Mouse (Mus musculus) embryonic facial prominence, embryonic 13.5 days (tissue): ENCODE results near the gene Polr3b. TPM values are rescaled to one million over a fixed set of nuclear protein-coding genes. Genes with fewer than 3 reads are reported as not detected.

ENCODE experiments used
- ATAC-seq: fragments of 200-750 bp; cut with Nextera tagmentation; 2 replicates; pipeline ENCODE4 v1.8.0; 2017; ENCODE audit warnings: low read depth; ENCODE audit not compliant: insufficient number of reproducible peaks, insufficient read depth, low FRiP score, low TSS enrichment
- H3K27ac ChIP-seq: fragments of 300-500 bp; sonication (generic); 2 replicates; pipeline ENCODE4 v1.5.1; 2015; ENCODE audit warnings: moderate library complexity, mild to moderate bottlenecking, inconsistent platforms
- H3K27me3 ChIP-seq: fragments of 300-500 bp; sonication (generic); 2 replicates; pipeline ENCODE4 v1.6.1; 2015; ENCODE audit warnings: mild to moderate bottlenecking, inconsistent platforms
- H3K36me3 ChIP-seq: fragments of 300-500 bp; sonication (generic); 2 replicates; pipeline ENCODE4 v1.6.1; 2015; ENCODE audit warnings: mild to moderate bottlenecking, inconsistent platforms
- H3K4me1 ChIP-seq: fragments of 300-500 bp; sonication (generic); 2 replicates; pipeline ENCODE4 v1.6.1; 2015; ENCODE audit warnings: inconsistent platforms
- H3K4me2 ChIP-seq: fragments of 300-500 bp; sonication (generic); 2 replicates; pipeline ENCODE4 v1.6.1; 2015; ENCODE audit warnings: moderate library complexity, mild to moderate bottlenecking, inconsistent platforms
- H3K4me3 ChIP-seq: fragments of 300-500 bp; sonication (generic); 2 replicates; pipeline ENCODE4 v1.5.1; 2015; ENCODE audit warnings: mild to moderate bottlenecking, inconsistent platforms
- H3K9ac ChIP-seq: fragments of 300-500 bp; sonication (generic); 2 replicates; pipeline ENCODE4 v1.6.1; 2015; ENCODE audit warnings: mild to moderate bottlenecking, inconsistent platforms
- H3K9me3 ChIP-seq: fragments of 300-500 bp; sonication (generic); 2 replicates; pipeline ENCODE4 v1.6.1; 2016; ENCODE audit warnings: inconsistent platforms
- WGBS: fragments of 180-500 bp; shearing (Covaris S2); methylation state at CpG from one replicate; pipeline ENCODE4 v1.1.7; 2015; ENCODE audit warnings: mixed read lengths; 5-methylcytosine and 5-hydroxymethylcytosine counted together
- polyA plus RNA-seq: library from polyadenylated mRNA; unstranded; fragments of >200 nt; fragmentation: Nextera tagmentation; extraction: Ambion mirVana; gene quantifications from 2 replicates; pipeline ENCODE4 v1.2.1, GENCODE M21; 2015

Gene Polr3b
- polyA plus RNA-seq, 1 experiment from 2014 or later: 14.5 TPM

- Histone ChIP-seq H3K36me3 (peaks cover 50% of the 10 kb centered on the region), H3K27ac (no peak overlapping the region), H3K27me3 (no peaks in the 10 kb centered on the region), H3K4me3 (no peak overlapping the region), H3K9me3 (0 out of 2 replicates have a peak, but pooled peaks cover 2% of the 10 kb centered on the region), H3K4me1 (no peaks in the 10 kb centered on the region), H3K4me2 (no peak overlapping the region), H3K9ac (no peak overlapping the region)
- 86% methylated on average over 3 of the region's 3 CpGs for WGBS
- no peak for ATAC-seq
Measured at GRCm38 (mm10) chr10:84677871-84678270, 55.8 kb downstream of the Polr3b start.

- no peak overlapping the region for H3K27ac ChIP-seq
- H3K27me3 ChIP-seq: no peaks in the 10 kb centered on the region
- no peak overlapping the region for H3K9ac ChIP-seq
- ATAC-seq: no peak
- H3K4me3 ChIP-seq: no peak overlapping the region
- 0 out of 2 replicates have a peak, but pooled peaks cover 2% of the 10 kb centered on the region for H3K9me3 ChIP-seq
- H3K36me3 ChIP-seq: peaks cover 45% of the 10 kb centered on the region
- H3K4me2 ChIP-seq: no peak overlapping the region
- H3K4me1 ChIP-seq: no peaks in the 10 kb centered on the region
- 83% methylated on average over 4 of the region's 4 CpGs for WGBS
Measured at GRCm38 (mm10) chr10:84678441-84678840, 56.3 kb downstream of the Polr3b start.

- H3K4me2 ChIP-seq: no peak overlapping the region
- no peak overlapping the region for H3K9ac ChIP-seq
- H3K4me3 ChIP-seq: no peak overlapping the region
- peaks cover 17% of the 10 kb centered on the region; the same call in 1 of the 2 replicates for H3K36me3 ChIP-seq
- no peaks in the 10 kb centered on the region for H3K4me1 ChIP-seq
- H3K9me3 ChIP-seq: no peaks in the 10 kb centered on the region
- no peaks in the 10 kb centered on the region for H3K27me3 ChIP-seq
- no peak overlapping the region for H3K27ac ChIP-seq
- WGBS: 46% methylated on average over 8 of the region's 8 CpGs
- ATAC-seq: no peak
Measured at GRCm38 (mm10) chr10:84685444-84686121, 63.5 kb downstream of the Polr3b start.

GRCm38 (mm10) chr10:84686122-84686497, 64.0 kb downstream of the Polr3b start:
- Histone ChIP-seq H3K27ac (no peak overlapping the region), H3K36me3 (0 out of 2 replicates have a peak, but pooled peaks cover 15% of the 10 kb centered on the region), H3K4me1 (no peaks in the 10 kb centered on the region), H3K4me2 (no peak overlapping the region), H3K4me3 (no peak overlapping the region), H3K9me3 (no peaks in the 10 kb centered on the region), H3K9ac (no peak overlapping the region), H3K27me3 (no peaks in the 10 kb centered on the region)
- 44% methylated on average over 9 of the region's 9 CpGs for WGBS
- ATAC-seq: no peak

- no peak overlapping the region for H3K4me3 ChIP-seq
- no peak overlapping the region for H3K4me2 ChIP-seq
- H3K9ac ChIP-seq: no peak overlapping the region
- no peaks in the 10 kb centered on the region for H3K4me1 ChIP-seq
- no peak for ATAC-seq
- peak overlapping the region; percentile 48; the same call in 1 of the 2 replicates for H3K27ac ChIP-seq
- 0 out of 2 replicates have a peak, but pooled peaks cover 15% of the 10 kb centered on the region for H3K36me3 ChIP-seq
- 84% methylated on average over 4 of the region's 4 CpGs for WGBS
- no peaks in the 10 kb centered on the region for H3K9me3 ChIP-seq
- H3K27me3 ChIP-seq: no peaks in the 10 kb centered on the region
Measured at GRCm38 (mm10) chr10:84686705-84687104, 64.6 kb downstream of the Polr3b start.

GRCm38 (mm10) chr10:84687736-84688135, 65.6 kb downstream of the Polr3b start:
- WGBS: 93% methylated on average over 4 of the region's 4 CpGs

GRCm38 (mm10) chr10:84689846-84690245, 67.8 kb downstream of the Polr3b start:
- Histone ChIP-seq H3K27ac (no peak overlapping the region), H3K27me3 (no peaks in the 10 kb centered on the region), H3K4me3 (no peak overlapping the region), H3K4me1 (no peaks in the 10 kb centered on the region), H3K36me3 (0 out of 2 replicates have a peak, but pooled peaks cover 9% of the 10 kb centered on the region), H3K4me2 (no peak overlapping the region), H3K9ac (no peak overlapping the region), H3K9me3 (no peaks in the 10 kb centered on the region)
- WGBS: 67% methylated on average over 3 of the region's 3 CpGs
- ATAC-seq: no peak

More at GRCm38 (mm10) chr10:84687736-84688135, 65.6 kb downstream of the Polr3b start:
- no peaks in the 10 kb centered on the region for H3K4me1 ChIP-seq
- H3K9me3 ChIP-seq: no peaks in the 10 kb centered on the region
- no peak overlapping the region for H3K27ac ChIP-seq
- no peaks in the 10 kb centered on the region for H3K27me3 ChIP-seq
- no peak for ATAC-seq
- no peak overlapping the region for H3K4me2 ChIP-seq
- H3K4me3 ChIP-seq: no peak overlapping the region
- 0 out of 2 replicates have a peak, but pooled peaks cover 15% of the 10 kb centered on the region for H3K36me3 ChIP-seq
- no peak overlapping the region for H3K9ac ChIP-seq

- no peak overlapping the region for H3K27ac ChIP-seq
- ATAC-seq: no peak
- 83% methylated on average over 4 of the region's 4 CpGs for WGBS
Measured at GRCm38 (mm10) chr10:84690818-84691217, 68.7 kb downstream of the Polr3b start.

GRCm38 (mm10) chr10:84691692-84692091, 69.6 kb downstream of the Polr3b start:
- Histone ChIP-seq H3K27ac (no peak overlapping the region), H3K9ac (no peak overlapping the region), H3K4me2 (no peak overlapping the region), H3K9me3 (no peaks in the 10 kb centered on the region), H3K4me3 (no peak overlapping the region), H3K36me3 (0 out of 2 replicates have a peak, but pooled peaks cover 4% of the 10 kb centered on the region), H3K27me3 (no peaks in the 10 kb centered on the region), H3K4me1 (no peaks in the 10 kb centered on the region)
- no peak for ATAC-seq
- WGBS: 62% methylated on average over 3 of the region's 3 CpGs

More at GRCm38 (mm10) chr10:84690818-84691217, 68.7 kb downstream of the Polr3b start:
- Histone ChIP-seq H3K27me3 (no peaks in the 10 kb centered on the region), H3K4me3 (no peak overlapping the region), H3K36me3 (0 out of 2 replicates have a peak, but pooled peaks cover 4% of the 10 kb centered on the region), H3K9me3 (no peaks in the 10 kb centered on the region), H3K4me1 (no peaks in the 10 kb centered on the region), H3K9ac (no peak overlapping the region), H3K4me2 (no peak overlapping the region)

GRCm38 (mm10) chr10:84693841-84694638, 71.9 kb downstream of the Polr3b start:
- WGBS: 75% methylated on average over 8 of the region's 8 CpGs

GRCm38 (mm10) chr10:84700236-84700987, 78.3 kb downstream of the Polr3b start:
- no peak overlapping the region for H3K4me3 ChIP-seq
- H3K4me1 ChIP-seq: no peaks in the 10 kb centered on the region
- no peaks in the 10 kb centered on the region for H3K27me3 ChIP-seq
- H3K36me3 ChIP-seq: peaks cover 50% of the 10 kb centered on the region
- 89% methylated on average over 13 of the region's 13 CpGs for WGBS
- H3K4me2 ChIP-seq: no peak overlapping the region
- H3K9me3 ChIP-seq: no peaks in the 10 kb centered on the region
- no peak for ATAC-seq
- H3K27ac ChIP-seq: no peak overlapping the region
- H3K9ac ChIP-seq: no peak overlapping the region

More at GRCm38 (mm10) chr10:84693841-84694638, 71.9 kb downstream of the Polr3b start:
- no peak overlapping the region for H3K9ac ChIP-seq
- no peaks in the 10 kb centered on the region for H3K9me3 ChIP-seq
- ATAC-seq: no peak
- H3K4me1 ChIP-seq: no peaks in the 10 kb centered on the region
- H3K4me3 ChIP-seq: no peak overlapping the region
- no peaks in the 10 kb centered on the region for H3K27me3 ChIP-seq
- H3K36me3 ChIP-seq: peaks cover 19% of the 10 kb centered on the region
- H3K27ac ChIP-seq: no peak overlapping the region
- no peak overlapping the region for H3K4me2 ChIP-seq
